Mouse (Mus musculus): ENCODE measurements around the gene Smarcal1.

Gene Smarcal1

DNA sequence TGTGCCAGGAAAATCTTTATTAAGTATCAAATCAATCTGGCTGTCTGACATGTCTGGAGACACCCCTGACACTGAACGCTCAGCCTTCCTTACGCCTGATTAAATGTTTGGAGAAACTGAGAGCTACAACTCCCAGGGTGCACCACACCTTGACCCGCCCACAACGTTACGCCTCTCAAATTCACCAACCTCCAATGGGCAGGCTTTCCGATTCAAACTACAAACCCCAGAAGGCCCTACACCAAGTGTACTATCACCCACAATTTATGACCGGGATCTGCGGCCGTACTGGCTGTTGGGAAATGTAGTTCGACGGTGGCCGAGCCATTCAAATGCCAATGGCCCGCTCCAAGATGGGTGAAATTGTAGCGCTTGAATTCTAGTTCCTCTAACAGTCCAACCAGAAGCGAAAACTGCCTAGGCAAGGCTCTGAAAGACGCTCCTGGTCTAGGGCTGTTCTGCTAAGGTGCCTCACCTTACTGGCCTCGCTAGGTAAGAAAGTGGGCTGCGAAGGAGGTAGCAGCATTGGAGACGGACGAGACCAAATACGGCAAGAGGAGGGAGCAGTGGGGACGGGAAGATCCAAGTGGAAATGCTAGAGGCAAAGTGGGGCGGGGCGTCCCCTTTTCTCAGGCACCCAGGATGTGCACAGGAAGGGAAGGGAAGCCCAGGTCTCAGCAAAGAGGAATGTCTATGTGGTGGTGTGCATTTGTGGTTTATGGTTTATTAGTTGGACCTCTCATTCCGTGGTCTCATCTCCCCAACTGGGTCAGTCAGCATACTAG, at the start of gene Smarcal1:
TSS of gene Smarcal1 (plus strand) at position 305 of the 785 bp plus-strand sequence.
- peak; percentile 68 for DNase-seq (ENCODE audit: low spot score)

GRCm38 (mm10) chr1:72533439-72533838, 49.6 kb upstream of the Smarcal1 start:
- no peak for DNase-seq (ENCODE audit: low spot score)

DNA sequence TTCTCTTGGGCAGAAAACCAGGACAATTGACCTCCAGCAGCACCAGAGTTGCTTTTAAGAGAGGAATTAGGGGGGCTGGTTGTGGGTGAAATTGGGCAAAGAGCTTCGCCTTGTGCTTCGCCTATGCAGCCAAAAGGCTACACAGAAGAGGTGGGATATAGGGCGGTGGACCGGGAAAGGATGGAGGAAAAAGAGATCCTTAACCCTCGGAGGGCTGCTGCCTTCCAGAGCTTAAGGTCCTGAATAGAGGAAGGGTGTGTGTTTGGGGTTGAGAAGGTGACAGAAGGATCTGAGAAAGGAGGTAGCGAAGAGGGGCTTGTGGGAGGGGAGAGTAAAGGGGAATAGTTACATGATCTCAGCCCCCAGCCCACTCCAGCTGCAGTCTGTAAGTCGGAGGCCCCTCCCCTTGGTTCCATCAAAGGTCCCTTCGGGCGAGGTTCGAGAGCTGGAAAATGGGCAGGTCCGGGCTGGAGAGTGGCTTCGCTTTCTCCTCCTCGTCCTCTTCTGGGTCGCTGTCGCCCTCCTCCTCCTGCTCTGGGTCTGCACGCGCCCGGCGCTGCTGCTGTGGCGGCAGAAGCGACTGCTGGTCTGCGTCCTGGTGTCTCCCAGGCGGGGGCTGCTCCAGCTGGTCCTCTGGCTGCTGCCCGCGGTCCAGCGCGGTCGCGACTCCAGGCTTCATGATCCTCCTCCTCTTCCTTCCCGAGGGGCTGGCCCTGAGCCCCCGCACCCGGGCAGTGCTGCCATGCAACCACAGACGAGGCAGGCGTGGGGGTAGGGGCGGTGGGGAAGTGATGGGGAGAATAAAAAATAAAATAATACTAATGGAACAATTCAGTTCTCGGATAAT, 47.1 kb upstream of the Smarcal1 start:
- DNase-seq (ENCODE audit: low spot score), result no peak

DNA sequence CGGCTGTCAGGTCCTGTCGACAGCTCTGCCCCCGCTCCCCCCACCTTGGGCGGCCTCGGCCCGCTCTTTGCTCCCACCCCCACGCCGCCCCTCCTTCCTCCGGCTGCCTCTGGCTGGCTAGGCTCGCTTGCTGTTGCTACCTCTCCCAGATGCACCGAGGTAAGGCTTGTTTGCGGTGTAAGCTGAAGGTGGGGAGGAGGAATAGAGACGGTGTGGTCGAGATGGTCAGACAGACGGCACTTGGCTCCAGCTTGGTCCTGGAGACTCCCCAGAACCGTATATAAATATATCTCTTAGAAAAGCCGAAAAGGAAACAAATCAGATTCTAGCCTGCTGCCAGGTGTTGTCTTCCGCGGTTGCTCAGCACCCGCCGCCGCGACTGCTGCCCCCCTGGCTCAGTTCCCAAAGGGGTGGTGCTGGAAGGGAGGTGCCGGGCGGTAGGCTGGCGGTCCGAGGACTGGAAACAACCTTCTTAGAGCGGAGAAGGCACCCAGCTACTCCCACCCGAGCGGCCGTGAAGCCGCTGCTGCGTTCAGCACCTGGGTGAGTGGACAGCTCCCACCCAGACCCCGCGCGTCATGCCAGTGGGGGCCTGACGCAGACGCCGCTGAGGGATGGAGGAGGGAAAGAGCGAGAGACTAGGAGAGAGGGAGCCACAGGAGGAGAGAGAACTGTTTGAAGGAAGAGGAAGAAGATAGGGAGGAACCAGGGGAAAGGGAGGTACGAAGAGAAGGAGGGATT, 46.3 kb upstream of the Smarcal1 start, which contains the start of gene March4:
TSS of gene March4 (minus strand) at position 320 of the 741 bp plus-strand sequence.
- DNase-seq (ENCODE audit: low spot score), result peak; percentile 33

- no peak for DNase-seq (ENCODE audit: low spot score)
Measured at GRCm38 (mm10) chr1:72538266-72538665, 44.8 kb upstream of the Smarcal1 start.

- DNase-seq (ENCODE audit: low spot score), result no peak
Measured at GRCm38 (mm10) chr1:72550317-72550716, 32.7 kb upstream of the Smarcal1 start.

DNA sequence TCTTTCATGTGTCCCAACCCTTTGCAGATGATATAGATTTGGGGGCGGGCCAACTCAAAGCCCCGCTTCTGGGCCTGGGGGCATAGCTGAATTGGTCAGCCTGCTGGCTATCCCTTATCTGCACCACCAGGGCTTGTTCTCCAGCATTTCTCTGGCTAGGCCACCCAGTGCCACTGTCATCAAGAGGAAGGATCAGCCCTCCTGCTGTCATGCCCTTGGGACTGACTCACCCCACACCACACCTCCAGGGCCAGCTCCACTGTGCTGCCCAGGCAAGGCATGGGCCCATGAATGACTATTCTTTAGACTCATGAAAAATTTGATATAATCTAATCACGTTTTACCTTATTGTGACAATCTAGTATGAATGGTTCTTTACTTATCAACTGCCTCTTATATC, 26.6 kb upstream of the Smarcal1 start:
- no peak for DNase-seq (ENCODE audit: low spot score)

DNA sequence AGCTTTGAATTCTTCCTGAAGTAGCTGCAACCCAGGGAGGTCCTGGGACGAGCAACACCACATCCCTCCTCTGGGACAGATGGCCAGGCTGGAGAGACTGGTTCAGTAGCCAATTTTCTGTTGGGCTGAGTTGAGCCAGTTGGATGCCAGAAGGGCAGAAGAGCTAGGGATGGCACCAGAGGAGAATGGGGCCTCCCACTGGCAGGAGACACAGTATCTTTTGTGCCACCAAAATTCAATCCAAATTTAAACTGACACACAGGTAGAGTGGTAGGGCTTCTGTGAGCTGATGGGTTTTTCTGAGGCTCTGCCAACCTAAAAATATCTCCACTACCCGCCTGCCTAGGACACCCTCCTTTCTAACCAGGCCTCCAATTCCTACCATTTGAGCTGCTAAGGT, 24.4 kb upstream of the Smarcal1 start:
- no peak for DNase-seq (ENCODE audit: low spot score)

DNA sequence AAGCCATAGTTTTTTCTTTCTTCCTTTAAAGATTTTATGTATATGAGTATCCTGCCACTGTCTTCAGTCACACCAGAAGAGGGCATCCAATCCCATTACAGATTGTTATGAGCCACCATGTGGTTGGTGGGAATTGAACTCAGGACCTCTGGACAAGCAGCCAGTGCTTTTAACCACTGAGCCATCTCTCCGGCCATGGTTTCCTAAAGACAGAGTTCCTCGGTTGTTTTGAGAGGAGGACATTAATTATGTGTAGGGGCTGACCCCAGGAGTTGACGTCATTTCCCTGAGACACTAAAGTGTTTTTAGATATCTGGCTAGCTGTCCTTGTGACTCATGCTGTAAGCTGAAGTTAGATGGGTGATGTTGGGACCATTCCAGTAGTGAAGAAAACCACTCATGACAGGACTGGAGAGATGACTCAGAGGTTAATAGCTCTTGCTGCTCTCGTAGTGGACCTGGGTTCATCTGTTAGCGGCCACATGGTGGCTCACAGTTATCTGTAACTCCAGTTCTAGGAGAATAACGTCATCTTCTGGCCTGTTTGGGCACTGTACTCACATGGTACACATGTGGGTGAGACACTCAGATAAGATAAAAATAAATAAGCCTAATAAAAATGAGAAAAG, 18.6 kb upstream of the Smarcal1 start:
- no peak for DNase-seq (ENCODE audit: low spot score)

DNA sequence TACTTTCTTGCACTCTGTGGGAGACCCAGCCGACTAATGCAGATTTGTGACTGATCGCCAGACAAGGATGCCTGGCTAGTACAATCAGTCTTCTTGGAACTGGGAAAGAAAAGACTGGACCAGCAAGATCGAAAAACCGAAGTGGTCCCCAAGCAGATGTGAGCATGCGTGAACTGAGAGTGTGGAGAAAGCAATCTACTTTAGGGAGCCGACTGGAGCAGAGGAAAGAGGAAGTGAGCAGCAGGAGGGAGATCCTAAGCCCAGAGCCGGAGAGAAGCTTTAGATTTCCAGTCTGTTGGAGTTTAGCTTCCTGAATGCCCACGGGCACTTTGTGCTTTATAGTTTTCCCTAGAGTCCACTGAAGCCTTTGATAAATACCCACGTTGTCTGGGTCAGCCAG, 16.0 kb upstream of the Smarcal1 start:
- DNase-seq (ENCODE audit: low spot score), result no peak

DNA sequence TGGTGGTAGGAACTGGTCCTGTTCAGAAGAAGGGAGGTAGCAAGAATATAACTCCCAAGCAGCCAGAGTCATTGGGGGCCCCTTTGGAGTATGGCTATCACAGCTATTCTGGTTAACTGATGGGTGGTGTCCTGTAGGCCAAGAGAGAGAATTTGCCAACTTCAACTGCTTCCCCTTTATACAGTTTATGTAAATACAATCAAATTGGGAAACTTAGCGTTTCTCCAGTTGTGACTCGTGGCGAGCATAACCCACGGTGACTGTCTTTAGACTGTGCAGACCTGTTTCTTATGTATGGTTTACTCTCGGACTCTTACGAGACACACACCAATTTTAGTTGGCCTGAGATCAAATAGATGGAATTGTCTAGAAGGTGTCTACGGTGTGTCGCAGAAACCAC, 14.3 kb upstream of the Smarcal1 start:
- no peak for DNase-seq (ENCODE audit: low spot score)

DNA sequence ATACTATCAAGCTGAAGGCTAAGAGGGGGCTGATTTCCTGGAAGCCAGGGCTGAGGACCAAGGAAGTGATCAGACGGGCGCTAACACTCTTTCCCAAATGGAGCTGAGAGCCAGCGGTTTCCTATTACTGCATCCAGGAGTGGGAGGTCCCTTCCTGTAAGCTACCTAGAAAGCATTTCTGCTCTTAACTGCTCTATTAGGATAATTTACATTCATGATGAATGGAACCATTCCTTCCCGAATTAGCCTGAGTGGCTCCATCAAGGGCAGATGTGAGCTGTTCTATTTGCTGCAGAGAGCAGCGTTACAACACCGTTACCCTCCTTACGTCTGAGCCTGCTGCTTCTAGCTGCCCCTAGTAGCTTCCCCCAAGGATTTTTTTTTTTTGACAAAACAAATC, 9.0 kb upstream of the Smarcal1 start:
- no peak for DNase-seq (ENCODE audit: low spot score)

DNA sequence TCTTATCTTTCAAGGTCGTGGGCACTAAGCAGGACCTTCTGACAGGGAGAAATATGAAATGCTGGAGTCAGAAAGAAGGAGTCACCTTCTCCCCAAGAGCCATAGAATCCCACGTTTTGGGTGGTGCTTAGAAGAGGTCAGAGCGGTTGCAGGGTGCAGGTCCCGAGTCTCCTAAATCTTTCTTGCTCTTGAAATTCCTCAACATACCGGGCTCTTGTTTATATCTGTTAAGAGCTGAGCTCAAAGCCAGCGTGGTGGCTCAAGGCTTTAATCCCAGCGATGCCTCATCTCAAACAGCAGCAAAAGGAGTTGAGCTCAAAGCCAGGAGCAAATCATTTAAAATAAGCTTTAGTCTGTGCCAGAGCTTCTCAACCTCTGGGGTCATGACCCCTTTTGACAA, 8.4 kb upstream of the Smarcal1 start:
- DNase-seq (ENCODE audit: low spot score), result no peak

DNA sequence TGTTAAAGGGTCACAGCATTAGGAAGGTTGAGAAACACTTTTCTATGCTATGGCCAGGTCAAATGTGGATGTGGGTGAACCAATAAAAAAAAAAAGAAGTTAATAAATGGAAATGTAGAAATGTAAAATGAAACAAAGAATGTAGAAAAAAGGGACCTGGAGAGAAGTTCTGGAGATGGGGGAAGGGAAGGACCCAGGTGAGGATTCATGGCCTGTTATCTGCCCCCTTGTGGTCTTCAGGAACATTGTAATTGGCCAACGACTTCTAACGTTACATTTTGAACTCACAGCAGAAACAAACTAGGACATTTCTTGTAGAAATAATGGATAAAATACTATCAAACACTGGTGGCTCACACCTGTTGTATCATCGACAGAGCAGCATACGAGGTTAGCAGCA, 7.9 kb upstream of the Smarcal1 start:
- no peak for DNase-seq (ENCODE audit: low spot score)

GRCm38 (mm10) chr1:72577481-72577922, 5.5 kb upstream of the Smarcal1 start:
- DNase-seq (ENCODE audit: low spot score), result no peak

DNA sequence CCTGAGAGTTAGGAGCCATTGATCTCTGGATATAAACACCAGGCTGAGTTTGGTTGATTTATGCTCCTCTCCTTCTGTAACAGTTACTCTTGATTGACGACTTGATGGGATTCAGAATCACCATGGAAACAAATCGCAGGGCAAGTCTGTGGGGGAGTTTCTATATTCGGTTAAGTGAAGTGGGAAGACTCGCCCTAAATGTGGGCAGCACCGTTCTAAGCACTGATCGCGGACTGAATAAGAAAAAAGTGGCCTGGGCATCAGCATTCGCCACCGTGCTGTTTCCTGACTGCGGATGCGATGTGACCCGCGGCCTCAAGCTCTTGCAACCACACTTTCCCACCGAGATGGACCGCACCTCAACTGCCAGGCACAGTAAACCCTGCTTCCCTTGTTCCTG, 4.7 kb upstream of the Smarcal1 start:
- no peak for DNase-seq (ENCODE audit: low spot score)

DNA sequence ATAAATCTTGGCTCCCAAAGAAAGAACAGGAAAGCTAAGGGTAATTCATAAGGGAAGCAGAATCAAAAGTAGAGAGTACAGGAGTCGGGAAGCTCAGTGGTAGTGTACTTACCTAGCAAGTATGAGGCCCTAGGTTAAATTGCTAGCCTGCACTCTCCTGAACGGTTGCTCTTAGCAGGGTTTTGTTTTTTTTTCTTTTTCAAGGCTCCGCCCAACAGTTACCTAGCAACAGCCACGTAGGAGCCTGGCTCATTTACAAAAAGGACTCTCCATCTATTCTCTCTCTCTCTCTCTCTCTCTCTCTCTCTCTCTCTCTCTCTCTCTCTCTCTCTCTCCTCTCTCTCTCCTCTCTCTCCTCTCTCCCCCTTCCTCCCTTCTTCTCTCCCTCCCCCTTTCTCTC, 4.2 kb upstream of the Smarcal1 start:
- no peak for DNase-seq (ENCODE audit: low spot score)

DNA sequence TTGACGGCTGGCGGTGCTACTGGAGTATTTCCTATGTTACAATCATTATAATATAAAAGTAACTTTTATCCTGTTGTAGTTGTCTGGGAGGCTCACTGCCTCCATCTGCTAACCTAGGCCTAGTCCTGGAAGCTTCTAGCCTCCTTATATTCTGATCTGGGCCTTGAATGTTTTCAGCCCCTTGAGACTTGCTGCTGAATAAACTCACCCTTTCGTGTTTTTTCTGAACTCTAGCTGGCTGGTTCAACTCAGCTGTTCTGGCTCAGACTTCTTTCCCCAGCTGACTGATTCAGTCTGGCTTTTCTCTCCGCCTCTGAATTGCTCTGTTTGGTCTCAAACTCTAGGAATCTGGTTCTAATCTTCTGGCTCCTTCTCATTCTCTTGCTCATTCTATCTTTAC, 855 bp downstream of the Smarcal1 start:
- DNase-seq (ENCODE audit: low spot score), result no peak

DNA sequence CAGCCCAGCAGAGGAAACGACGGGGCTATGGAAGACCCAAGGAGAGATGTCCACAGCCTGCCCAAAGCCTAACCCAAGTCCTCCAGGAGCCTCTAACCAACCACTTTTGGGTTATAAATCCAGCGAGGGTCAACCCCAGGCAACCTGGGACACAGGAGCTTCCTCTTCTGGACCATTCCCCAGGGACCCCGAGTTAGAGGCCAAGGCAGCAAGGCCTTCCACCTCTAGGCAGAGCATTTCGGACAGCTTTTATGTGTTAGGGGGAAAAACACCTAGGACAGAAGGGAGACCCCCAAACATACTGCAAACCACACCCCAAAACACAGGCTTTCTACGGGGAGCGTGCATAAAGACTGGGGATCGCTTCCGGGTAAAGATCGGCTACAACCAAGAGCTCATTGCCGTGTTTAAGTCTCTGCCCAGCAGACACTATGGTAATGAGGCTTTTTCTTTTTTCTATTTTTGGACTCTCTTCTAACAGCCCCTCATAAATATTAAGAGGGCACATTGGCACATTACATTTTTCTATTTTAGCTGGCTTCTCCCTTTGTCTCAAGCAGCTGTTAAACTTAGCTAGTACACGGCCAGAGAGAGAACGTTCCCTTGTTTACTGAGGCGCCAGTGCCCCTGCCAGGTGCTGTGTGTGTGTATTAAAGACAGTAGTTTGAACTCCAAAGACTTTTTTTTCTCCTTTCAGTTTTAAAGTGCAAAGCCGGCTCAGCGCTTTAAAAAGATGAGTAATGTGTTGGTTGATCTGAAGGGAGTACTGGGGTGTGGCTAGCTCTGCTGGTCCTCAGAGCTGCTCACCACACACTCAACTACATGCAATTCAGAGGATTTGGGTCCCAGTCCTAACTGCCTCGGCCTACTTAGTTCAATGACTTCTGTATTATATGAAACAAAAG, 3.2 kb downstream of the Smarcal1 start:
- no peak for DNase-seq (ENCODE audit: low spot score)

- DNase-seq (ENCODE audit: low spot score), result no peak
Measured at GRCm38 (mm10) chr1:72587532-72587931, 4.5 kb downstream of the Smarcal1 start.

DNA sequence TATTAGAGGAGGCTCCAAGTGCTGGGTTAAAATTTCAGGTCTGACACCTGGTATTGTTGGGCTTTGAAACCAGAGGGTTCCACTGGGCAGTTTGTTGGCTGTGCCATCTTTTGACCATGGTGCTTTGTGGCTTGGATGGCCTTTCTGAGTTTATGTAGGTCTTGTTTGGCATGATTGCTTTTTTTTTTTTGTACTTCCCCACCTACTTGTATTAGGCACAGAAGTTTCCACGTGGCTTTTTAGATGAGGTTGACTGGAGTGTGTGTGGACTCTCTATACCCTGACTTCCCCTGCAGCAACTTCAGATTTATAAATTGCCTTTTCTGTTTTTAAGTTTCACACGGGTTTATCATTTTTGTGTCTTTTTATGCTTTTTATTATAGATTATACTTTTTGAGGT, 5.7 kb downstream of the Smarcal1 start:
- no peak for DNase-seq (ENCODE audit: low spot score)

All from urinary bladder, postnatal 10 days (tissue).